Mouse (Mus musculus) embryonic facial prominence, embryonic 11.5 days (tissue): Measurements from ENCODE around the gene Zfp658. TPM values are rescaled to one million over a fixed set of nuclear protein-coding genes. Genes with fewer than 3 reads are reported as not detected.

ENCODE experiments used
- polyA plus RNA-seq: library from polyadenylated mRNA; unstranded; fragments of >200 nt; fragmentation: Nextera tagmentation; extraction: Ambion mirVana; gene quantifications from 2 replicates; pipeline ENCODE4 v1.2.1, GENCODE M21; 2014

The Zfp658 gene
- polyA plus RNA-seq, 1 experiment from 2014 or later: 5.4 TPM

Other genes starting within 250 kb of the Zfp658 start
- gene Zfp715, start 249.0 kb upstream of the Zfp658 start, polyA plus RNA-seq: 17.9 and 20.4 TPM in 2 replicates
- gene Siglecf, start 210.9 kb upstream of the Zfp658 start, polyA plus RNA-seq: 0.10 TPM in 1 of 2 replicates, not detected in the other
- 0.07 and 0.08 TPM in 2 replicates for gene Siglecg, start 154.1 kb upstream of the Zfp658 start, polyA plus RNA-seq
- 0.24 and 2.4 TPM in 2 replicates for gene Lim2, start 134.6 kb upstream of the Zfp658 start, polyA plus RNA-seq
- gene Nkg7, start 125.2 kb upstream of the Zfp658 start, polyA plus RNA-seq: 0.43 and 0.45 TPM in 2 replicates
- not detected in 2 replicates for gene Cldnd2, start 121.5 kb upstream of the Zfp658 start, polyA plus RNA-seq
- gene Etfb, start 118.2 kb upstream of the Zfp658 start, polyA plus RNA-seq: 240 and 251 TPM in 2 replicates
- not detected in 2 replicates for gene Gm45233, start 118.1 kb upstream of the Zfp658 start, polyA plus RNA-seq
- 1.7 and 2.0 TPM in 2 replicates for gene Vsig10l, start 99.1 kb upstream of the Zfp658 start, polyA plus RNA-seq
- 1.1 and 1.5 TPM in 2 replicates for gene Iglon5, start 72.2 kb upstream of the Zfp658 start, polyA plus RNA-seq
- not detected in 2 replicates for gene 4931406B18Rik, start 56.3 kb upstream of the Zfp658 start, polyA plus RNA-seq
- gene Cd33, start 17.8 kb upstream of the Zfp658 start, polyA plus RNA-seq: 1.3 and 1.5 TPM in 2 replicates
- 19.3 and 19.6 TPM in 2 replicates for gene Zfp719, start 17.4 kb downstream of the Zfp658 start, polyA plus RNA-seq
- gene Zfp819, start 44.9 kb downstream of the Zfp658 start, polyA plus RNA-seq: 0.14 and 0.67 TPM in 2 replicates
- gene Ceacam18, start 72.5 kb downstream of the Zfp658 start, polyA plus RNA-seq: not detected in 2 replicates
- 0.32 TPM in 1 of 2 replicates, not detected in the other for gene Siglece, start 97.9 kb downstream of the Zfp658 start, polyA plus RNA-seq
- gene Ctu1, start 109.8 kb downstream of the Zfp658 start, polyA plus RNA-seq: 8.1 and 9.1 TPM in 2 replicates
- gene Klk14, start 128.2 kb downstream of the Zfp658 start, polyA plus RNA-seq: not detected in 2 replicates
- gene Klk13, start 150.3 kb downstream of the Zfp658 start, polyA plus RNA-seq: 0.49 TPM in 2 replicates
- gene Klk12, start 206.6 kb downstream of the Zfp658 start, polyA plus RNA-seq: not detected in 2 replicates
- gene Klk11, start 212.3 kb downstream of the Zfp658 start, polyA plus RNA-seq: not detected in 2 replicates
- 0.15 and 0.40 TPM in 2 replicates for gene Klk10, start 218.8 kb downstream of the Zfp658 start, polyA plus RNA-seq
- gene Klk9, start 229.6 kb downstream of the Zfp658 start, polyA plus RNA-seq: not detected in 2 replicates
- gene Klk8, start 235.3 kb downstream of the Zfp658 start, polyA plus RNA-seq: 14.4 and 19.0 TPM in 2 replicates
- not detected in 2 replicates for gene Klk7, start 249.0 kb downstream of the Zfp658 start, polyA plus RNA-seq